Mouse (Mus musculus) stomach, embryonic 14.5 days (tissue): Measurements from ENCODE around the gene M6pr. TPM values are rescaled to one million over a fixed set of nuclear protein-coding genes. Genes with fewer than 3 reads are reported as not detected.
A peak's percentile ranks its signal among the peaks of the same experiment; 100 is the strongest.

Experiments used
- ATAC-seq: fragments of 200-750 bp; cut with Nextera tagmentation; 2 replicates; pipeline ENCODE4 v1.8.0; 2017; ENCODE audit warnings: low read depth, moderate TSS enrichment; ENCODE audit not compliant: insufficient number of reproducible peaks, insufficient read depth, low FRiP score
- H3K27ac ChIP-seq: fragments of 300-500 bp; sonication (generic); 2 replicates; pipeline ENCODE4 v1.5.1; 2014; ENCODE audit warnings: mild to moderate bottlenecking, low read length, moderate library complexity, mixed read lengths
- H3K27me3 ChIP-seq: fragments of 300-500 bp; sonication (generic); 2 replicates; pipeline ENCODE4 v1.6.1; 2014; ENCODE audit warnings: low read length, control low read depth, mixed read lengths; ENCODE audit not compliant: control insufficient read depth, insufficient read depth
- H3K36me3 ChIP-seq: fragments of 300-500 bp; sonication (generic); 2 replicates; pipeline ENCODE4 v1.6.1; 2014; ENCODE audit warnings: mild to moderate bottlenecking, control low read depth, low read length, moderate library complexity, mixed read lengths; ENCODE audit not compliant: control insufficient read depth, insufficient read depth
- H3K4me1 ChIP-seq: fragments of 300-500 bp; sonication (generic); 2 replicates; pipeline ENCODE4 v1.6.1; 2014; ENCODE audit warnings: low read length, control low read depth, mixed read lengths; ENCODE audit not compliant: control insufficient read depth, insufficient read depth
- H3K4me2 ChIP-seq: fragments of 300-500 bp; sonication (generic); replicated peaks from 2 replicates; pipeline ENCODE4 v1.6.1; 2014; ENCODE audit warnings: low read depth, low read length, control low read depth
- H3K4me3 ChIP-seq: fragments of 300-500 bp; sonication (generic); 2 replicates; pipeline ENCODE4 v1.5.1; 2014; ENCODE audit warnings: low read depth, low read length, control low read depth
- H3K9ac ChIP-seq: fragments of 300-500 bp; sonication (generic); replicated peaks from 2 replicates; pipeline ENCODE4 v1.6.1; 2014; ENCODE audit warnings: low read depth, mild to moderate bottlenecking, control low read depth, low read length, moderate library complexity, mixed read lengths
- H3K9me3 ChIP-seq: fragments of 300-500 bp; sonication (generic); 2 replicates; pipeline ENCODE4 v1.6.1; 2016; ENCODE audit warnings: low read depth, low read length, control low read depth; ENCODE audit not compliant: control insufficient read depth
- WGBS: fragments of 180-500 bp; shearing (Covaris S2); extraction: QIAGEN DNeasy Blood & Tissue Kit; methylation state at CpG from one replicate; pipeline ENCODE4 v1.1.7; 2014; 5-methylcytosine and 5-hydroxymethylcytosine counted together
- polyA plus RNA-seq: library from polyadenylated mRNA; unstranded; fragments of >200 nt; fragmentation: Nextera tagmentation; extraction: Ambion mirVana; gene quantifications from 2 replicates; pipeline ENCODE4 v1.2.1, GENCODE M21; 2014

The M6pr gene
- polyA plus RNA-seq, 1 experiment from 2014 or later = 108 TPM

DNA sequence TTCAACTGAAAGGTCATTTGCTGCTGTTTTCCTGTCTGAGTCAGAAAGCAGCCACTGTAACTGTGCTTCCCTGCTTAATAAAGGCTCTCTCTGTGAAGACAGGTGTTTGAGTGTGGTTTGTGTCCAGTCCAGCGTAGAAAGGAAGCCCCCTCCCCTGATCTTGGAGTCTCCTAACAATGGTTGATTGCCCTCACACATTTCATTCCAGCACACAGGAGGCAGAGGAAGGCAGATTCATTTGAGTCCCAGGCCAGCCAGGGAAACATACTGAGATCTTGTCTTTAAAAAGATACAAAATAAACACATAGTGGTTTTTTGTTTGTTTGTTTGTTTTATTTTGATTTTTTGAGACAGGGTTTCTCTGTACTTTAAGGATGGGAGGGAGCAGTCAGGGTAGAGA lies 6.4 kb upstream of the M6pr start:
- Histone ChIP-seq H3K9me3 (no peaks in the 10 kb centered on the region), H3K4me3 (no peak overlapping the region), H3K9ac (no peak overlapping the region), H3K4me1 (no peaks in the 10 kb centered on the region), H3K4me2 (no peak overlapping the region), H3K27me3 (no peaks in the 10 kb centered on the region), H3K36me3 (no peaks in the 10 kb centered on the region), H3K27ac (no peak overlapping the region)
- 59% methylated on average over 1 of the region's 1 CpGs for WGBS
- no peak for ATAC-seq

DNA sequence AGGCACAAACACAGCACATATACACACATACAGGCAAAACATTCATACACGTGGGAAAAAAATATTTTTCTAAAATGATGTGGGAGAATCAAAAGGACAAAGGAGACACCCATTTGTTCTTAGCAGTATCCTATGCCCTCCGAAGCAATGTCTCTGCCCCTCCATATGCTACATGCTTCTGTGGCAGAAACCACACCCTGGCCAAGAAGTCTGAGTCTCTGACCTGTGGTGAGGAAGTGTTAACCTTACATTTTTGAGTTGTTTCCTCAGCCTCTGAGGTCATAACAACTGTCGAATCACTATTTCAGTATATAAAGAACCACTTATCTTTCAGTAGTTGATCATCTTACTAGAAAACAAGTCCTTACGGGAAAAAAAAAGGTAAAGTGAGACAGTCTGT lies 5.9 kb upstream of the M6pr start:
- Histone ChIP-seq H3K27me3 (no peaks in the 10 kb centered on the region), H3K36me3 (no peaks in the 10 kb centered on the region), H3K9ac (no peak overlapping the region), H3K9me3 (no peaks in the 10 kb centered on the region), H3K4me3 (no peak overlapping the region), H3K27ac (no peak overlapping the region), H3K4me2 (no peak overlapping the region), H3K4me1 (no peaks in the 10 kb centered on the region)
- ATAC-seq = no peak
- 75% methylated on average over 4 of the region's 4 CpGs for WGBS

DNA sequence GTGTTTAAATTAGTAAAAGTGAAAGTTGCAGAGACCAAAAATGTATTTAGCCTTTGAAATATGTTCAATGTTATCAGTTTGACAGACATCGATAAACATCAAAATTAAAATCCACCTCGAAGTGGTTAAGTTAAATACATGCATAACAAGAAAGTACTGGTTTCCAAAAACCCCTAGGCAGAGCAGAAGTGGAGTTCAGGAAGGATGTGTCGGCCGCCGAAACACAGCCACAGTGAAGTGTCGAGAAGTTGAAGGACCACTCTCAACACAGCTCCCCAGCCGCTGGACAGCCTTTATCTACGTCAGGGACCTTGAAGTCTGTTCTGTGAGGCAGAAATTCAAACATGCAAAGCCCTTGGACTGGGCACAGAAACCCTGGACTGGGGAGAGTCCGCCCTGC lies 5.0 kb upstream of the M6pr start:
- no peaks in the 10 kb centered on the region for H3K4me1 ChIP-seq
- H3K4me3 ChIP-seq = no peak overlapping the region
- no peak overlapping the region for H3K9ac ChIP-seq
- H3K27me3 ChIP-seq = no peaks in the 10 kb centered on the region
- no peak overlapping the region for H3K27ac ChIP-seq
- WGBS = 71% methylated on average over 9 of the region's 9 CpGs
- H3K4me2 ChIP-seq = no peak overlapping the region
- H3K9me3 ChIP-seq = no peaks in the 10 kb centered on the region
- H3K36me3 ChIP-seq = no peaks in the 10 kb centered on the region
- ATAC-seq = no peak

DNA sequence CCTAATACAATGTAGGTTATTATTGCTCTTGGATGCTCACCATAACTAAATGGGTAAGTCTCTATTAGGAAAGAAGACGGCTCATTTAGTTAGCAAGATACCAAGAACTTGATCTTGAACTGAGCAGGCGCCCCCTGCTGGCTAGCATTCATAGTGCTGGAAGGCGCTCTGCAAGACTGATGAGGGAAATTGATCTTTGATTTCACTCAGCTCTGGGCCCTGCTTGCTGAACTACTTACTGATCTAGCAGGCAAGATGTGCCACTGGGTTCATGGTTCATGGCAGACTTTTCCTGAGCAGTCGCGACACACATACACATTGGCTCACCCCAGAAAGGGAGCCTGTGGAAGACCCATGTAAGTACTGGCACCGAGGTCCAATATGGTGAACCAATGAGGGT lies 4.2 kb upstream of the M6pr start:
- ATAC-seq = no peak
- Histone ChIP-seq H3K4me2 (no peak overlapping the region), H3K4me3 (no peak overlapping the region), H3K36me3 (no peaks in the 10 kb centered on the region), H3K27ac (no peak overlapping the region), H3K9ac (no peak overlapping the region), H3K27me3 (no peaks in the 10 kb centered on the region), H3K4me1 (no peaks in the 10 kb centered on the region), H3K9me3 (no peaks in the 10 kb centered on the region)
- WGBS = 33% methylated on average over 6 of the region's 6 CpGs

DNA sequence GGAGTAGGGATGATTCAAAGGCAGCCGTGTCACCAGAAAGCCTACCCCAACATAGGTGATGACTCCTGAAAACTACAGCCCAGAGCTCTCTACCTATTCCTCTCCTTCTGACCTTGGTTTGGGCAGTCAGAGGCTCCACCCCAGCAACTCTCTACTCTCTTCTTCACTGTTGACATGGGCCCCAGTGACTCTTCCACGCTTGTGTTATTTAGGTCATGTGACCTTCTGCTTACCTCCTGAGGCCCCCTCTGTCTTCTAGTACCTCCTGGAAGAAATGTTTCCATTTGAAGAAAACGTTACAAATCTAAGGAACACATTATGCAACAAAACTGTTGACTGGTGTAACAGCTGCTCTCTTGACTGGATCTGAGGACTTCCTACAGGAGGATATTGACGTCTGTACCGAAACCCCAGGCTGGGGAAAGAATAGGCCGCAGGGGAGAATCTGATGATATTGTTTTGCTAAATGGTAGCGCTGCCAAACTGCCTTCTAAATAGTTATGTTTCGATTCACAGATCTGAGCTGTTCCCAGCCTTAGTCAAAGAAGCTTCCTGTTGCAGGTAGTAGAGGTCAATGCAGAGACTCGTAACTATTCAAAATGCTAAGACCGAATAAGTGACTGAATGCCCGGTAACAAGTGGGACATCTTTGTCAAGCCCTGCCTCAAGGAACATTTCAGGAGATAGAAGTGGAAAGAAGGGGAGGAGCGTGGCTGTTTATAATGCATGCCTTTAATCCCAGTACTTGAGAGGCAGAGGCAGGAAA lies 3.5 kb upstream of the M6pr start:
- H3K9ac ChIP-seq = no peak overlapping the region
- H3K36me3 ChIP-seq = no peaks in the 10 kb centered on the region
- ATAC-seq = no peak
- H3K27ac ChIP-seq = no peak overlapping the region
- no peaks in the 10 kb centered on the region for H3K9me3 ChIP-seq
- no peak overlapping the region for H3K4me2 ChIP-seq
- 80% methylated on average over 12 of the region's 12 CpGs for WGBS
- peaks cover 4% of the 10 kb centered on the region; the same call in 1 of the 2 replicates for H3K4me1 ChIP-seq
- no peak overlapping the region for H3K4me3 ChIP-seq
- H3K27me3 ChIP-seq = no peaks in the 10 kb centered on the region

DNA sequence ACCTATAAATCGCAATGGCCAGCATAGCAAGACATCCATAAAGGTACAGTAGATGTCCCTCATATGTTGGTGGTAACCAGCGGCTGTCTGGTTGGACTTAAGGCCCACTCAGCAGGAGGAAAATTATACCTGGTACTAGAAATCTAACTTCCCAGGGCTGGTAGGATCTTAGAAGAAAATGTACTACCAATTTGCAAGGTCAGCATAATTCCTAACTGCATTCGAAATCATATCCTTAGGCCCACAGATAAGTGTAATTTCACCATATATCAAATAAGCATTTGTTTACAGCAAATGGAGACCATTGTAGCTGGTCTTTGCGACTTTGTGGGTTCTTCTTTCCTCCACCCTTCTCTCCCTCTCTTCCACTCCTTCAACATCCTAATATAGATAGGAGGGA lies 1.8 kb upstream of the M6pr start:
- H3K27me3 ChIP-seq = no peaks in the 10 kb centered on the region
- H3K9ac ChIP-seq = no peak overlapping the region
- H3K36me3 ChIP-seq = no peaks in the 10 kb centered on the region
- ATAC-seq = no peak
- no peak overlapping the region for H3K4me3 ChIP-seq
- 78% methylated on average over 4 of the region's 4 CpGs for WGBS
- H3K4me1 ChIP-seq = peaks cover 15% of the 10 kb centered on the region; the same call in 1 of the 2 replicates
- no peaks in the 10 kb centered on the region for H3K9me3 ChIP-seq
- no peak overlapping the region for H3K4me2 ChIP-seq
- H3K27ac ChIP-seq = no peak overlapping the region

DNA sequence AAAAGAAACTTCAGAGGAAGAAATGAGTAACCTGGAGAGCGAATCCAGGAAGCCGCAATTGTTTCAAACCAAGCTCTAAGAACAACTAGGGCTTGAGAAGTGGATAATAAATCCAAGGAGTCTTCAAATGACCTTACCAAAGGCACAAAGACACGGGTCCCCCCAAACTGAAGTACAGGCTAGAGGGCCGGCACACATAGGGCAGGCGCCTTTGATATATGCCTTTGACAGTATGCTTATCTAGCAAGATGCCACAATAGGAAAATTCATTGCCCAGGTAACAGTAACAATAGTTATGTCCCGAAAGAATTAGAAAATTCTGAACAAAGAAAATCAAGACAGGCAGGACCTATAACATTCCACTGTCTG lies 400 bp upstream of the M6pr start:
- WGBS = 63% methylated on average over 6 of the region's 6 CpGs
- no peak for ATAC-seq
- H3K9ac ChIP-seq = no peak overlapping the region

DNA sequence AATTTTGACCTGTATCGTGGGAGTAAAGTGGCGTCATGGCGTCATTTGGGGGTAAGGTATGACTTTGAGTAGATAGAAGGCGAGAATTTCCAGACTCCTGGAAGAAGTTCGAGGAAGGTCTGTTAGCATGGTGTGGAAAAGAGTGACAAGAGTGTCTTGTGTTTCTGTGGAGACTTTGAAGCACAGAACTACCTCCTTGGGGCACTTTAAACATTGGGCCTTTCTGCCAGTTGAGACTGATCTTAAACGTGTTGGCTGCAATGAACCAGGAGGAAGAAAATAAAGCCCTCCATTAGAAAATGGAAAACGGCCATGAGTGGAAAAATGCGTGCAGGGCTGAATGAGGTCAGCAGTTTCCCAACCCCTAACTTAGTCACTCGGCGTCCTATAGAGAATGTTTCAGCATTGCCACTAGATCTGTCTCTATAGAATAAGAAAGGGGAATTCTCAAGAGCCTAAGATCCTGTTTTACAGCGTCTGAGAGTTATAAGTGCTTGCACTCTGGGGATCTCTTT lies 983 bp downstream of the M6pr start:
- WGBS = 11% methylated on average over 11 of the region's 11 CpGs
- peak overlapping the region; percentile 70 for H3K9ac ChIP-seq
- H3K4me1 ChIP-seq = peaks cover 15% of the 10 kb centered on the region; the same call in 1 of the 2 replicates
- H3K4me3 ChIP-seq = peak overlapping the region; percentile 77
- no peaks in the 10 kb centered on the region for H3K27me3 ChIP-seq
- peaks cover 19% of the 10 kb centered on the region for H3K36me3 ChIP-seq
- peak overlapping the region; percentile 50 for H3K4me2 ChIP-seq
- ATAC-seq = no peak
- H3K9me3 ChIP-seq = no peaks in the 10 kb centered on the region
- H3K27ac ChIP-seq = no peak overlapping the region

More for the DNA sequence above, 400 bp upstream of the M6pr start:
- peak overlapping the region; percentile 26; the same call in 1 of the 2 replicates for H3K4me2 ChIP-seq
- H3K4me3 ChIP-seq = peak overlapping the region; percentile 77; the same call in 1 of the 2 replicates
- no peak overlapping the region for H3K27ac ChIP-seq
- H3K36me3 ChIP-seq = peaks cover 8% of the 10 kb centered on the region; the same call in 1 of the 2 replicates
- H3K27me3 ChIP-seq = no peaks in the 10 kb centered on the region
- H3K9me3 ChIP-seq = no peaks in the 10 kb centered on the region
- peaks cover 15% of the 10 kb centered on the region; the same call in 1 of the 2 replicates for H3K4me1 ChIP-seq
